Mouse (Mus musculus) kidney, adult 2 months (tissue): ENCODE measurements at regions not wholly inside any gene's neighbourhood (a gene's known extent, or its start where the extent isn't known, plus 50 kb on each side); places are given as distances from the start of the nearest gene placed in this dataset.

ENCODE experiments used
- DNase-seq: peaks from one replicate; pipeline ENCODE4 v3.0.0; 2021
- H3K27ac ChIP-seq: fragments of 200-500 bp; 2 replicates; pipeline ENCODE4 v1.5.1; 2012; ENCODE audit warnings: low read depth, low read length, control low read depth, inconsistent platforms; ENCODE audit not compliant: insufficient read depth
- H3K27me3 ChIP-seq: fragments of 200-500 bp; replicated peaks from 2 replicates; pipeline ENCODE4 v1.6.1; 2012; ENCODE audit warnings: mild to moderate bottlenecking, moderate library complexity, low read length, inconsistent platforms; ENCODE audit not compliant: control insufficient read depth, insufficient read depth
- H3K36me3 ChIP-seq: fragments of 200-500 bp; 2 replicates; pipeline ENCODE4 v1.6.1; 2012; ENCODE audit warnings: mild to moderate bottlenecking, moderate library complexity, low read length, inconsistent platforms; ENCODE audit not compliant: control insufficient read depth, insufficient read depth
- H3K4me1 ChIP-seq: fragments of 200-500 bp; 2 replicates; pipeline ENCODE4 v1.6.1; 2011; ENCODE audit warnings: low read length; ENCODE audit not compliant: control insufficient read depth, insufficient read depth
- H3K4me3 ChIP-seq: fragments of 200-500 bp; 2 replicates; pipeline ENCODE4 v1.5.1; 2011; ENCODE audit warnings: mild to moderate bottlenecking, low read depth, low read length, control low read depth; ENCODE audit not compliant: insufficient read depth
- CTCF ChIP-seq: fragments of 200-500 bp; conservative IDR thresholded peaks from 2 replicates; pipeline ENCODE4 v1.5.1; 2011; ENCODE audit warnings: low read depth, mild to moderate bottlenecking, control low read depth, low read length, moderate library complexity, mixed read lengths; ENCODE audit not compliant: insufficient read depth, insufficient read length
- POLR2A ChIP-seq: fragments of 200-500 bp; IDR thresholded peaks from one replicate; pipeline ENCODE4 v1.6.1; 2011; ENCODE audit warnings: low read depth, low read length, control low read depth
- WGBS: fragments of 180-500 bp; shearing (Covaris S2); methylation state at CpG from one replicate; pipeline ENCODE4 v1.1.7; 2018; 5-methylcytosine and 5-hydroxymethylcytosine counted together

GRCm38 (mm10) chr13:47953776-47954175 lies 307.3 kb upstream of the Id4 start:
- DNase-seq = no peak
- Histone ChIP-seq H3K4me1 (no peaks in the 10 kb centered on the region), H3K27ac (no peak overlapping the region), H3K27me3 (no peaks in the 10 kb centered on the region), H3K4me3 (no peak overlapping the region), H3K36me3 (no peaks in the 10 kb centered on the region)
- no peak for TF ChIP-seq CTCF
- TF ChIP-seq POLR2A = no peak
- WGBS = 83% methylated on average over 7 of the region's 7 CpGs

DNA sequence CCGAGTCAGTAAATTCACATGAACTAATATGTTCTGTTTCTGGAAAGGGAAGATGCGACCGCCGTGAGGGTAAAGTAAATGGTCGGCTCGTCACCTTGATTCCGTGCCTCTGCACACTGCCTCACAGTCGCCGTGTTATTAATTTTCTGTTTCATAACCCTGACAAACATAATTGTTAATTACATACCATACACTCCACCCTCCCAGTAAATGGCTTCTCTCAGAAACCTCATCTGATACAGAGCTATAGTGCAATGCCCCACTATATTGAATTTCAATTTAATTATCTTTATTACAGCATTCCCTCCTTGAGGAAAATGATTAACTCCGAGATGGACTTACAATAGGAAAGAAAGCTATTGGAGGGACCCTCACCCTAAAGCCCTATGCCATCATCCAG lies 305.5 kb upstream of the Id4 start:
- 80% methylated on average over 10 of the region's 10 CpGs for WGBS
- DNase-seq = no peak
- no peak overlapping the region for H3K27ac ChIP-seq
- no peaks in the 10 kb centered on the region for H3K4me1 ChIP-seq
- no peak overlapping the region for H3K4me3 ChIP-seq
- TF ChIP-seq POLR2A = no peak
- no peak for TF ChIP-seq CTCF
- H3K27me3 ChIP-seq = no peaks in the 10 kb centered on the region
- no peaks in the 10 kb centered on the region for H3K36me3 ChIP-seq

GRCm38 (mm10) chr13:47957662-47958061 lies 303.4 kb upstream of the Id4 start:
- no peaks in the 10 kb centered on the region for H3K36me3 ChIP-seq
- no peak overlapping the region for H3K27ac ChIP-seq
- WGBS = 87% methylated on average over 11 of the region's 11 CpGs
- H3K4me1 ChIP-seq = no peaks in the 10 kb centered on the region
- no peak for TF ChIP-seq POLR2A
- no peak for TF ChIP-seq CTCF
- H3K4me3 ChIP-seq = no peak overlapping the region
- DNase-seq = no peak
- no peaks in the 10 kb centered on the region for H3K27me3 ChIP-seq

DNA sequence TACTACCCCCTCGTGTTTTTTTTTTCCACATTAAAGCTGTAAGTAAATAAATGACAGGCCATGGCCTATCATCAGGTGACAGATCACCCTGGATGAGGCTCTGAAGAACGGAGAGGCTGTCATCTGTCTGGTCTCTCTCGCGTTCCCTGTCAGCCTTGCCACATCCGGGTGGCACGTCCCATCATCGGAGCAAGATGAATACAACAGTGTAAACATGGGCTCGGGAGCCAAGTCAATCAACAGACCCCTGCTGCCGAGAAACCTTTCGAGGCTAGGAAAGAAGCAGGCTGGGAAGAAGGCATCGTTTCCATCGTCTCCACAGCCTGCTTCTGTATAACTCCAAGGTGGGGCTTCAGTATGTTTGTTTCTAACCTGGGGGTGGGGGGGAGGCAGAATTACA lies 286.8 kb upstream of the Id4 start:
- TF ChIP-seq POLR2A (no peak), CTCF (no peak)
- 34% methylated on average over 12 of the region's 12 CpGs for WGBS
- no peak overlapping the region for H3K27ac ChIP-seq

DNA sequence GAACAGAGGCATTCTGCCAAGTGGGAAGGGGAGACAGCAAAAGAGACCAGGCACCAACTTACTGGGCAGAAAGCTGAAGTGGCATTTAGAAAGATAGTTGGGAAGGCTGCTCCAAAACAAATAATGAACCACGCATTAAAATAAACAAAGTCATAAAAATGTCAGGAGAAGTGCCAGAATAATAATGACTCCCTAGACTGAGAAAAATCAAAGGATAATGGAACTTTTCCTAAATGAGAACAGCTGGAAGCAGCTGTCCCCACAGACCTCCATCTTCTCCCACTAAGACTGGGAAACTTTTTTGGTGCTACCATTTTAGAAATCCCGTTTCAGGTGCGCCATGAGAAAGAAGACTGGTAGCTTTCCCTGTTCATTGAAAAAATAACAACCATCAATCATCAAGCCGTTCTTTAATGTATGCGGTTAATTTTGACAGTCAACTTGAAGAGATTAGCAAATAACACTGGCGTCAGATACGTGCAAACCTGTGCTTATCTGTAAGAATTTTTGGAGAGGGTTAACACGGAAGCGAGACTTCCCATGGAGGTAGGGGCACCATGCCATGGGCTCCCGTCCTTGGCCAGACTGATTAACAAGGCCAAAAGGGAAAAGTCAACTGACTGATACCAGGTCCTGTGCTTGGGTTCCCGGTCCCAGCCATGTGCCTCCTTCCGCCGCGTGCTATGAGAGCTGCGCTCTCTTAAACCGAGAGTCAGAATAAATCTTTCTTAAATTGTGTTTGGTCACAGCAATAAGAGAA lies 286.1 kb upstream of the Id4 start:
- 77% methylated on average over 16 of the region's 16 CpGs for WGBS
- DNase-seq = peak; percentile 49
- H3K27ac ChIP-seq = no peak overlapping the region
- H3K36me3 ChIP-seq = no peaks in the 10 kb centered on the region
- no peaks in the 10 kb centered on the region for H3K4me1 ChIP-seq
- no peak for TF ChIP-seq CTCF
- no peak for TF ChIP-seq POLR2A
- no peaks in the 10 kb centered on the region for H3K27me3 ChIP-seq
- H3K4me3 ChIP-seq = no peak overlapping the region

More for the DNA sequence above, 286.8 kb upstream of the Id4 start:
- H3K4me3 ChIP-seq = no peak overlapping the region
- H3K4me1 ChIP-seq = no peaks in the 10 kb centered on the region
- H3K36me3 ChIP-seq = no peaks in the 10 kb centered on the region
- no peak for DNase-seq
- H3K27me3 ChIP-seq = no peaks in the 10 kb centered on the region

GRCm38 (mm10) chr13:47998495-47998894 lies 262.5 kb upstream of the Id4 start:
- H3K4me1 ChIP-seq = no peaks in the 10 kb centered on the region
- DNase-seq = no peak
- H3K4me3 ChIP-seq = no peak overlapping the region
- H3K27ac ChIP-seq = no peak overlapping the region
- H3K36me3 ChIP-seq = no peaks in the 10 kb centered on the region
- H3K27me3 ChIP-seq = no peaks in the 10 kb centered on the region; the same call in 1 of the 2 replicates
- WGBS = 59% methylated on average over 5 of the region's 5 CpGs
- TF ChIP-seq POLR2A = no peak
- no peak for TF ChIP-seq CTCF

DNA sequence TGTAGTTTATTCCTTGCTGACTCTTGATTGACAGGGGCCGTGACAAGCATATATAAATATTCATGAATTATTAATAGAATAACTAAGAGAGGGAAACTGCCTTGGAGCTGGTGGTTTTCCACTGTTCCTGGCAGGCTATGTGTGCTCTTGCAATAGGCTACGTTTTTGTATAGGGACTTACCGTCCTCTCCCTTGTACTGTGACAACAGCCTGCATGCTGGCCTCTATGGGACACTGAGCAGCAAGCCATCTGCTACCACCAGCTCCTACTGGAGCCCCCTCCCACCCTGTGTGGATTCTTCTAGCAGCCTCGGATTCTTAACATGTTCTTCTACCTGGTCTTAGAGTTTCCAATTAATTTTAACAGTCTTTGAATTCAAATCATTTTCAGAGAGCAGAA lies 261.6 kb upstream of the Id4 start:
- Histone ChIP-seq H3K4me3 (no peak overlapping the region), H3K27ac (no peak overlapping the region), H3K4me1 (no peaks in the 10 kb centered on the region), H3K27me3 (no peaks in the 10 kb centered on the region; the same call in 1 of the 2 replicates), H3K36me3 (no peaks in the 10 kb centered on the region)
- DNase-seq = peak; percentile 26
- no peak for TF ChIP-seq POLR2A
- TF ChIP-seq CTCF = no peak
- 41% methylated on average over 4 of the region's 4 CpGs for WGBS
